Mouse (Mus musculus): ENCODE measurements at regions not wholly inside any gene's neighbourhood (a gene's known extent, or its start where the extent isn't known, plus 50 kb on each side); places are given as distances from the start of the nearest gene placed in this dataset.

DNA sequence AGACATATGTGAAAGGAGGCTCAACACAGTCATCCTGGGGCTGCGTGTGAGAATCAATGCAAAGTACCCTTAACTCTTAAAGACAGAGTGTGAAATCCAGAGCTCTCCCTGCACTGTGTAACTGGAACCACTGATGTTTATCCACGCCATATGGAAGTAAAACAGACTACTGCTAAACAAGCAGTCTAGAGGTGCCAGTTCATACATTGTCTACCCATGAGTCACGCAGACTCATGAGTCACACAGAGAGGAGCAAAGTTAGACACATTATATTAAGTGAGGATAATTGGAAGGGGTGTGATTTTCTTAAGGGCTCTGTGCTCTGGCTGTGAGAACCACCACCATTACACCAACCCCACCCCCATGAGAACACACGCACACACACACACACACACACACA is 516.8 kb downstream of the Fam19a5 start:
- TF ChIP-seq CTCF (IDR thresholded peaks at IDR 0.05; ENCODE audit: low read depth, low read length) (no peak), POLR2A (IDR thresholded peaks at IDR 0.05; ENCODE audit: borderline replicate concordance, low read depth, low read length) (no peak)

Measured in bone marrow macrophage, adult 2 months (primary cell).